Mouse (Mus musculus) left cerebral cortex, postnatal 25 days (tissue): ENCODE results near the gene Lefty2. TPM values are rescaled to one million over a fixed set of nuclear protein-coding genes. Genes with fewer than 3 reads are reported as not detected.

ENCODE experiments used
- total RNA-seq, 2 experiments: library from RNA; stranded (reverse); gene quantifications; 2 replicates each; pipeline ENCODE4 v1.2.3; 2021

Gene Lefty2
- total RNA-seq, 2 experiments from 2014 or later: 0.37 to 2.0 TPM

Other genes with a start within 250 kb of the Lefty2 start
- not detected for gene Mixl1, start 196.1 kb upstream of the Lefty2 start, total RNA-seq
- 10 to 100 TPM; 32.6 to 33.6 TPM for gene Acbd3, start 167.1 kb upstream of the Lefty2 start, total RNA-seq
- gene H3f3a, start 79.2 kb upstream of the Lefty2 start, total RNA-seq: 100 to 1,000 TPM; 301 to 318 TPM
- 10 to 100 TPM; 18.8 to 21.0 TPM for gene Sde2, start 42.0 kb upstream of the Lefty2 start, total RNA-seq
- 10 to 100 TPM; 29.8 to 30.2 TPM for gene Pycr2, start 11.2 kb downstream of the Lefty2 start, total RNA-seq
- under 1 TPM; 0.44 to 0.89 TPM for gene Lefty1, start 41.9 kb downstream of the Lefty2 start, total RNA-seq
- gene Tmem63a, start 49.2 kb downstream of the Lefty2 start, total RNA-seq: 10 to 100 TPM; 10.5 to 11.1 TPM
- gene Ephx1, start 127.8 kb downstream of the Lefty2 start, total RNA-seq: 10 to 100 TPM; 24.6 to 34.3 TPM
- gene 9130409I23Rik, start 158.1 kb downstream of the Lefty2 start, total RNA-seq: not detected